Mouse (Mus musculus): Measurements from ENCODE around the gene Zfp128. TPM values are rescaled to one million over a fixed set of nuclear protein-coding genes. Genes with fewer than 3 reads are reported as not detected.

Zfp128 gene
- 1 to 10 TPM; 1.7 TPM for total RNA-seq (2023)

GRCm38 (mm10) chr7:12880911-12881660, at the start of gene Zfp128:
TSS of gene Zfp128 (plus strand) at chr7:12881177.

GRCm38 (mm10) chr7:12834162-12835120, 46.5 kb upstream of the Zfp128 start, which contains the start of gene Zfp110:
TSS of gene Zfp110 (plus strand) at chr7:12834761.

GRCm38 (mm10) chr7:12897655-12898410, 16.9 kb downstream of the Zfp128 start, which contains the start of gene Zscan22:
TSS of gene Zscan22 (plus strand) at chr7:12897815.

GRCm38 (mm10) chr7:12921705-12922465, 40.9 kb downstream of the Zfp128 start, which contains the start of gene Rps5:
TSS of gene Rps5 (plus strand) at chr7:12922290.

GRCm38 (mm10) chr7:12927191-12927680, 46.3 kb downstream of the Zfp128 start, which contains the start of gene Rnf225:
TSS of gene Rnf225 (plus strand) at chr7:12927416.

Other genes starting within 250 kb of the Zfp128 start
- gene Vmn2r54, start 240.9 kb upstream of the Zfp128 start, total RNA-seq (2023): not detected
- not detected for gene Vmn2r55, start 196.2 kb upstream of the Zfp128 start, total RNA-seq (2023)
- gene Vmn2r56, start 146.2 kb upstream of the Zfp128 start, total RNA-seq (2023): not detected
- gene Zscan18, start 77.5 kb upstream of the Zfp128 start, total RNA-seq (2023): 1 to 10 TPM; 9.2 to 9.4 TPM
- 10 to 100 TPM; 13.3 to 18.0 TPM for gene Zfp329, start 62.3 kb upstream of the Zfp128 start, total RNA-seq (2023)
- 100 to 1,000 TPM in 1 of 2 experiments, 10 to 100 TPM in 1; 96.7 to 111 TPM for gene Zfp110, start 46.4 kb upstream of the Zfp128 start, total RNA-seq (2023)
- 10 to 100 TPM; 11.9 to 13.9 TPM for gene Zscan22, start 16.6 kb downstream of the Zfp128 start, total RNA-seq (2023)
- 1,000 to 10,000 TPM; 2,987 to 3,057 TPM for gene Rps5, start 41.1 kb downstream of the Zfp128 start, total RNA-seq (2023)
- 1 to 10 TPM; 1.3 to 2.1 TPM for gene Rnf225, start 46.2 kb downstream of the Zfp128 start, total RNA-seq (2023)
- 1 to 10 TPM; 3.8 to 4.0 TPM for gene Zfp324, start 84.7 kb downstream of the Zfp128 start, total RNA-seq (2023)
- gene Zfp446, start 96.7 kb downstream of the Zfp128 start, total RNA-seq (2023): 1 to 10 TPM; 8.4 to 10.0 TPM
- gene Slc27a5, start 117.0 kb downstream of the Zfp128 start, total RNA-seq (2023): 1 to 10 TPM in 1 of 2 experiments, not detected in 1; 1.9 TPM
- 100 to 1,000 TPM; 399 to 401 TPM for gene Trim28, start 117.9 kb downstream of the Zfp128 start, total RNA-seq (2023)
- 10 to 100 TPM; 22.0 to 22.4 TPM for gene Zbtb45, start 128.9 kb downstream of the Zfp128 start, total RNA-seq (2023)
- 100 to 1,000 TPM; 118 to 133 TPM for gene Chmp2a, start 153.6 kb downstream of the Zfp128 start, total RNA-seq (2023)
- 100 to 1,000 TPM in 1 of 2 experiments, 10 to 100 TPM in 1; 84.0 to 106 TPM for gene Ube2m, start 157.1 kb downstream of the Zfp128 start, total RNA-seq (2023)
- gene Mzf1, start 173.6 kb downstream of the Zfp128 start, total RNA-seq (2023): under 1 TPM; 0.36 to 0.52 TPM
- gene Vmn1r85, start 214.0 kb downstream of the Zfp128 start, total RNA-seq (2023): not detected
- gene Vmn1r86, start 238.7 kb downstream of the Zfp128 start, total RNA-seq (2023): not detected

Data from T-cell, adult 66 days (primary cell).